Mouse (Mus musculus) left cerebral cortex, postnatal 36 days (tissue): ENCODE results near the gene Fcor. TPM values are rescaled to one million over a fixed set of nuclear protein-coding genes. Genes with fewer than 3 reads are reported as not detected.

ENCODE experiments used
- DNase-seq, 2 experiments: peaks; one replicate each; pipeline ENCODE4 v3.0.0; 2021 to 2022; ENCODE audit warnings: low spot score in 2 of 2, mixed read lengths in 1 of 2
- intact Hi-C: fragments of 180-260 bp; cut with DNase I; formaldehyde crosslinking; loops from one replicate; pipeline ENCODE4 v1.15.1; 2025
- total RNA-seq, 2 experiments: library from RNA; stranded (reverse); gene quantifications; 2 replicates each; pipeline ENCODE4 v1.2.3; 2021

Fcor gene
- total RNA-seq, 2 experiments from 2014 or later = 11.3 to 12.0 TPM

DNA sequence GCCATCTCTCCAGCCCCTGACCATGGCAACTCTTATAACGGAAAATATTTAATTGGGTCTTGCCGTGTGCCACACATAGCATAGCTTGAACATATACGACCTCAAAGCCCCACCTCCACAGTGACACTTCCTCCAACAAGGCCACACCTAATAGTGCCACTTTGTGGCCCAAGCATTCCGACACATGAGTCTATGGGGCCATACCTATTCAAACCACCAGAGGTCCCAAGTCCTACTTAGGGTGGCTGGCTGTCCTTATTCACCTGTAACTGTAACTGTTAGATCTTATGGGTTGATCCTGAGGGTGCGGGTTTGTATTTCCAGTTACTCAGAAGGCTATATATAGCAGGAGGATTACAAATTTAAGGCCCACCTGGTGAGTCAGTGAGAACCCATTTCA lies 44.1 kb downstream of the Fcor start:
- intact Hi-C loops = no loop called here
- no peak for DNase-seq

DNA sequence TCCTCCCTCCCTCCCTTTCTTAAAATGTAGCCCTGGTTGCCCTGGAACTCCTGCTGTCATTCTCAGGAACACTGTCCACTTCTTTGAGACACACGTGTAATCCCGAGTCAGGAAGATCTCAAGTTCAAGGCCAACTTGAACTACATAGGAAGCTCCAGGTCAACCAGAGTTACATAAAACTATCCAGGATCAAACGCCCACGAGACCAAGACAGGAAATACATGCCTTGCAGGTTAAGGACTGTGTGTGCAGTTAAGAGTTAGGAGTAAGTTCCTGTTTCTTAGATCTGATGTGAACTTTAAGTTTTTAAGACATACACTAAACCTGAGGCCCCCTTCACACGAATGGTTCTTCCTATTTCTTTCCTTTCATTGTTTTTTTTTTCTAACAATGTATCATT lies 45.2 kb downstream of the Fcor start:
- intact Hi-C loops = no loop called here
- no peak for DNase-seq

DNA sequence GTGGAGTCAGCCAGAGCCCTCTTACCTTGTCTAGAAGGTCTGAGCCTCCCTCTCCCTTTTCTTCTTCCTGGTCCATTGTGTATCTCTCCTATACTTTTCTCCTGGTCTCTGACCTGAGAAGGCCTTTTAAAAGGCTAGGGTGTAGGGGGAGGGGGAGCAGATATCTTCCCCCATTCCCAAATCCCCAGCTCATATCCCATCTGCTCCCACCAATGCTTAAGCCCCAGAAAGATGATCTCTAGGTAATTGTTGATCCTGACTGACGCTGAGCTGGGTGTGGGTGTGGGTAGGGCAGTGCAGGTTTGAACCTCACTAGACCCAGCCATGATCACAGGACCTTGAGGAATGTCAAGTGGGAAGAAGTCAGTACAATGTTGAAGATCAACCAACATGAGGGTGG lies 46.7 kb downstream of the Fcor start, which contains the start of gene Pcp2:
Gene Pcp2, minus strand, starts transcription at position 101 of the 400 bp plus-strand sequence.
- no peak for DNase-seq
- intact Hi-C loops = no loop called here

DNA sequence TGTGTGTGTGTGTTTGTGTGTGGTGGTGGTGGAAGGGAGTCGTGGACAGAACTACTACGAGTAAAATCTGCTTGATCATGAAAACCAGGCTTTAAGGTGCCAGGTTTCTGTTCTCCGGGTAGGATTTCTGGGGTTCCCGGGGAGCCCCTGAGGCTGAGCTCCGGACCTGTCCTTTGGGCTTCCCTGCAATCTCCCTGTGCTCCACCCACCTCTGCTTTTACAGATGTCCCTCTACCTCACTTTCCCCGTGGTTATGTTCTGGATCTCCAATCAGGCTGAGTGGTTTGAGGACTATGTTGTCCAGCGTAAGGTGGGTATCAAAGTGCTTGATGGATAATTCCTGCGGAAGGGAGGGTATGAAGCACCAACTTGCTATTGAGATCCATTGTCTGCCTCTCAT lies 50.0 kb downstream of the Fcor start:
- DNase-seq = no peak
- intact Hi-C loops = no loop called here

DNA sequence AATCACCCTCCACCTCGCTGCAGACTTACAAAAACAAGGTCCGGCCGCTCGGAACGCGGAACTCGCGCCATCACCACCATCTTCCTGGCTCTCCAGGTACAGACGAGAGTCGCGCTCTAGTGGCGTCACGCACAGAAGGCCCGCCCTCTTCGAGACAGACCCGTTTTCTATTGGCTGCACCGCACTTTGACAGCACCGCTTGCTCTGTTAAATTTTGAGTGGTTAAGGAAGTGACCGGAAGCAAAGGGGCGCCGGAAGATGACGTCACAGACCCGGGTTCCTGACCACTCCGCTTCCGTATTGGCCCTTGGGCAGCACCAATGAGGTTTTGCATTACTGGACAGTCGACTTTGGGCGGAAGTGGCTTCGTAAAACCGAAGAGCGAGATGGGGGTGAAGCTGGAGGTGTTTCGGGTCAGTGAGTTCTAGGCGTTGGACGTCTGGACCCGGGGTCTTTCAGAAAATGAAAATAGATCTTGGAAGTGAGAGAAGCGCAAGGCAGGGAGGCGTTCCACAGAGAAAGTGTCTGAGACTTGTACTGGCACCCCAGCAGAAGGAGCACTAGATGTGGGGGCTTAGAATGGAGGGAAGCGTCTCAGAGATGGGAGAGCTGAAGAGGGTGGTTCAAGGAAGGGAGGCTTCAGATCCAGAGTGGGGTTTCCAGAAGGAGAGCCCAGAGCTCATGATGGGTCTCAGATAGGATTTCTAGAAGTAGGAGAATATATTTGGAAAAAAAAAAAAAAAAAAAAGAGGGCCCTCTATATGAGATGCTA lies 50.8 kb downstream of the Fcor start, which contains the start of the genes Xab2 and Pet100:
Gene Xab2, minus strand, starts transcription at position 118 of the 772 bp plus-strand sequence.
Gene Pet100, plus strand, starts transcription at position 350 of the 772 bp plus-strand sequence.
- peak; percentile 98 to 99 for DNase-seq
- intact Hi-C loops = loop anchor here (2.0 kb wide), 1 partner anchor 55 kb away; the partner anchor contains the start of gene Trappc5

Other genes with a start within 250 kb of the Fcor start
- gene Pex11g, start 204.7 kb downstream of the Fcor start, total RNA-seq = 1 to 10 TPM in 1 of 2 experiments, under 1 TPM in 1; 0.54 to 1.3 TPM
- under 1 TPM in 1 of 2 experiments, not detected in 1; 0.61 TPM for gene Tex45, start 201.5 kb downstream of the Fcor start, total RNA-seq
- 10 to 100 TPM; 28.7 to 30.8 TPM for gene Zfp358, start 179.2 kb downstream of the Fcor start, total RNA-seq
- gene Mcoln1, start 171.9 kb downstream of the Fcor start, total RNA-seq = 10 to 100 TPM; 78.8 to 98.1 TPM
- 10 to 100 TPM; 55.9 to 79.2 TPM for gene Pnpla6, start 157.0 kb downstream of the Fcor start, total RNA-seq
- gene C330021F23Rik, start 104.4 kb downstream of the Fcor start, total RNA-seq = not detected
- 10 to 100 TPM; 35.6 to 39.0 TPM for gene Camsap3, start 85.1 kb downstream of the Fcor start, total RNA-seq
- 10 to 100 TPM; 36.6 to 36.9 TPM for gene Xab2, start 51.0 kb downstream of the Fcor start, total RNA-seq
- 10 to 100 TPM; 75.6 to 85.4 TPM for gene Pet100, start 50.8 kb downstream of the Fcor start, total RNA-seq
- not detected for gene Pcp2, start 46.8 kb downstream of the Fcor start, total RNA-seq
- gene Stxbp2, start 41.4 kb downstream of the Fcor start, total RNA-seq = 10 to 100 TPM; 44.0 to 61.7 TPM
- gene Retn, start 16.6 kb downstream of the Fcor start, total RNA-seq = 1 to 10 TPM in 1 of 2 experiments, under 1 TPM in 1; 0.49 to 1.4 TPM
- gene Mcemp1, start 6.6 kb downstream of the Fcor start, total RNA-seq = under 1 TPM in 1 of 2 experiments, not detected in 1; 0.61 TPM
- 10 to 100 TPM; 25.5 to 26.8 TPM for gene Trappc5, start 3.9 kb upstream of the Fcor start, total RNA-seq
- not detected for gene Fcer2a, start 21.8 kb upstream of the Fcor start, total RNA-seq
- gene Clec4g, start 48.3 kb upstream of the Fcor start, total RNA-seq = not detected
- gene Cd209a, start 76.6 kb upstream of the Fcor start, total RNA-seq = under 1 TPM in 1 of 2 experiments, not detected in 1; 0.27 TPM
- gene Cd209e, start 181.9 kb upstream of the Fcor start, total RNA-seq = not detected
- gene Cd209d, start 206.2 kb upstream of the Fcor start, total RNA-seq = not detected